Mouse (Mus musculus) MEL (cell line): ENCODE measurements around the gene Rnf220.

Source experiments
- EP300 ChIP-seq, 2 experiments: IDR thresholded peaks; 2 replicates each; pipeline ENCODE4 v1.6.1; 2011; ENCODE audit warnings: improper control_type of control experiment in 2 of 2, low read length in 2 of 2, low read depth in 1 of 2, mild to moderate bottlenecking in 1 of 2
- RCOR1 ChIP-seq: IDR thresholded peaks from 2 replicates; pipeline ENCODE4 v1.6.1; 2012; ENCODE audit warnings: low read depth, mild to moderate bottlenecking, inconsistent platforms, low read length, improper control_type of control experiment

- TF ChIP-seq RCOR1 (no peak), EP300 (IDR thresholded peaks at IDR 0.05; ENCODE audit: low read depth in 1 of 2, low read length in 2 of 2) (no peak)
Observed at GRCm38 (mm10) chr4:117352071-117352470, 144.8 kb downstream of the Rnf220 start.
